Mouse (Mus musculus) small intestine, adult 2 months (tissue): ENCODE results near the gene Mrps18a.

Experiments used
- CTCF ChIP-seq: fragments of 200-500 bp; IDR thresholded peaks from 2 replicates; pipeline ENCODE4 v1.5.1; 2012; ENCODE audit warnings: low read depth, mild to moderate bottlenecking, control low read depth, inconsistent platforms, low read length, moderate library complexity, mixed read lengths; ENCODE audit not compliant: insufficient replicate concordance, insufficient read length; ENCODE audit errors: extremely low read depth
- POLR2A ChIP-seq: fragments of 200-500 bp; IDR thresholded peaks from 2 replicates; pipeline ENCODE4 v1.6.1; 2012; ENCODE audit warnings: low read depth, mild to moderate bottlenecking, control low read depth, inconsistent platforms, low read length, moderate library complexity

- TF ChIP-seq CTCF: no peak
- no peak for TF ChIP-seq POLR2A
These were observed 6.3 kb upstream of the Mrps18a start for GRCm38 (mm10) chr17:46104487-46104886.
